Mouse (Mus musculus) C2C12 (cell line): ENCODE results near the gene Ccdc58. TPM values are rescaled to one million over a fixed set of nuclear protein-coding genes. Genes with fewer than 3 reads are reported as not detected.
"Not testable (repeated sequence)": the region's sequence is repeated elsewhere in the genome, so short reads cannot be mapped to it uniquely, and the experiment has no call there.

Source experiments
- H3K27me3 ChIP-seq: one replicate; pipeline ENCODE4 v1.6.1; 2011; ENCODE audit not compliant: control insufficient read depth, insufficient read depth, insufficient read length
- H3K36me3 ChIP-seq: one replicate; pipeline ENCODE4 v1.6.1; 2011; ENCODE audit not compliant: control insufficient read depth, insufficient read depth
- H3K4me3 ChIP-seq: one replicate; pipeline ENCODE4 v1.5.1; 2011; ENCODE audit warnings: mild to moderate bottlenecking, control low read depth; ENCODE audit not compliant: poor library complexity, insufficient read depth, severe bottlenecking
- H3K79me2 ChIP-seq: one replicate; pipeline ENCODE4 v1.6.1; 2011; ENCODE audit not compliant: control insufficient read depth, insufficient read depth
- H3K79me3 ChIP-seq: one replicate; pipeline ENCODE4 v1.6.1; 2011; ENCODE audit warnings: low read depth, control low read depth
- H3ac ChIP-seq: one replicate; pipeline ENCODE3; 2011; ENCODE audit warnings: low read depth; ENCODE audit not compliant: control insufficient read depth, insufficient read length
- CEBPB ChIP-seq: IDR thresholded peaks from one replicate; pipeline ENCODE4 v1.6.1; 2011; ENCODE audit warnings: low read depth, mild to moderate bottlenecking, control low read depth, moderate library complexity
- CTCF ChIP-seq: IDR thresholded peaks from one replicate; pipeline ENCODE4 v1.5.1; 2011; ENCODE audit not compliant: control insufficient read depth, insufficient read depth, insufficient read length
- FOSL1 ChIP-seq: IDR thresholded peaks from one replicate; pipeline ENCODE4 v1.8.0; 2011; ENCODE audit warnings: mild to moderate bottlenecking, low read length; ENCODE audit not compliant: poor library complexity, insufficient read depth, severe bottlenecking
- MAX ChIP-seq: IDR thresholded peaks from one replicate; pipeline ENCODE4 v1.6.1; 2011; ENCODE audit warnings: mild to moderate bottlenecking, control low read depth
- MYOD1 ChIP-seq: IDR thresholded peaks from one replicate; pipeline ENCODE4 v1.6.1; 2011; ENCODE audit warnings: low read depth; ENCODE audit not compliant: control insufficient read depth, insufficient read length
- MYOG ChIP-seq: IDR thresholded peaks from one replicate; pipeline ENCODE4 v1.6.1; 2011; ENCODE audit not compliant: control insufficient read depth, insufficient read length; ENCODE audit errors: extremely low read depth
- USF1 ChIP-seq: IDR thresholded peaks from one replicate; pipeline ENCODE4 v1.6.1; 2011; ENCODE audit warnings: low read depth, mild to moderate bottlenecking, control low read depth, moderate library complexity
- polyA plus RNA-seq: library from polyadenylated mRNA; unstranded; fragments of >200 nt; fragmentation: generic; extraction: Trizol; gene quantifications from one replicate; pipeline ENCODE4 v1.2.1, GENCODE M21; 2012; ENCODE audit warnings: missing spikeins

Gene Ccdc58
- polyA plus RNA-seq, 1 experiment = 52.8 TPM

DNA sequence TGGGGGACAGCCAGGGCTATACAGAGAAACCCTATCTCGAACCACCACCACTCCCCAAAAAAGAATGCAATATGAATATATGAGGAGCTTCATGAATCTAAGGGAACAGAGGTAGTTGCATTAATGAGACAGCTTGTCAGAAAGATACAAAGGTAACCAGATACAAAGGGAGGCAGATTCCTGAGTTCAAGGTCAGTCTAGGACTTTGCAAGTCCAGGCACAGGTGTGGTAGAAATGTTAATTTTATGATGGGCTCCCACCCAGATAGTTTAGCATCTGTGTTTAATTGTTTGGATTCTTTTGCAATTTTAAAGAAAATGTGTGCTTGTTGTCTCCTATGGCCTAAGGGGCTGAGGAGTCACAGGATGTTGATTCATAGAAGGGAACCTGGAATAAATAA lies 30.7 kb downstream of the Ccdc58 start:
- Histone ChIP-seq H3K4me3 (no peak overlapping the region), H3K36me3 (no peaks in the 10 kb centered on the region), H3K79me2 (no peaks in the 10 kb centered on the region), H3K79me3 (no peaks in the 10 kb centered on the region), H3K27me3 (no peaks in the 10 kb centered on the region), H3ac (no peak overlapping the region)
- TF ChIP-seq MAX (no peak), MYOD1 (no peak)

- H3K79me2 ChIP-seq, H3ac ChIP-seq, H3K36me3 ChIP-seq, H3K4me3 ChIP-seq, H3K27me3 ChIP-seq, H3K79me3 ChIP-seq: not testable (repeated sequence)
These were observed 40.0 kb downstream of the Ccdc58 start for GRCm38 (mm10) chr16:36111486-36111885.

GRCm38 (mm10) chr16:36115751-36116150 lies 44.3 kb downstream of the Ccdc58 start:
- H3ac ChIP-seq, H3K4me3 ChIP-seq, H3K79me2 ChIP-seq, H3K36me3 ChIP-seq, H3K79me3 ChIP-seq, H3K27me3 ChIP-seq: not testable (repeated sequence)

GRCm38 (mm10) chr16:36128092-36128491 lies 56.6 kb downstream of the Ccdc58 start:
- H3K79me2 ChIP-seq = no peaks in the 10 kb centered on the region
- no peaks in the 10 kb centered on the region for H3K36me3 ChIP-seq
- no peak overlapping the region for H3K4me3 ChIP-seq
- no peaks in the 10 kb centered on the region for H3K79me3 ChIP-seq
- no peak overlapping the region for H3ac ChIP-seq
- TF ChIP-seq FOSL1 (no peak), MYOD1 (no peak), MAX (no peak), MYOG (no peak)
- no peaks in the 10 kb centered on the region for H3K27me3 ChIP-seq

DNA sequence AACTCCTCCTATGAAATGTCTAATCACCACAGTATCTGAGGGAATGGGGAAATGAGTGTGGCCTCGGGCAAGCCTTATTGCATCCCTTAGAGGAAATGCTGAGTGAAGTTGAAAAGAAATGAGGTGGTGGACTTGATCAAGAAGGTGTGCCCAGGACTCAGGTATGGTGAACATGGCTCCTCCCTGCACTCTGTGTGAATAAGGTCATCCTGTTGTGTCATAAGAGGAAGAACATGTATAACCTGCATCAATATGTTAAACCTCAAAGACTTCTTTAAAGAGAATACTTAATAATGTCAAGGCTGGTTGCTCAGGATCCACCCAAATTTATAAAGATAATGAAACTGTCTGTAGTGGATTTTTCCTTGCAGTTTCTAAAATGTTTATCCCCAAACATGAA lies 59.7 kb downstream of the Ccdc58 start, which contains the start of gene Csta1:
TSS of gene Csta1 (minus strand) at position 101 of the 400 bp plus-strand sequence.
- H3K4me3 ChIP-seq = no peak within 1 kb of the TSS
- no peaks in the 10 kb centered on the region for H3K36me3 ChIP-seq
- H3K27me3 ChIP-seq = no peaks in the 10 kb centered on the region
- H3K79me3 ChIP-seq = no peaks in the 10 kb centered on the region
- no peaks in the 10 kb centered on the region for H3K79me2 ChIP-seq
- TF ChIP-seq MAX (no peak), MYOG (no peak), FOSL1 (no peak), CTCF (no peak), MYOD1 (no peak), USF1 (no peak), CEBPB (no peak)
- no peak within 1 kb of the TSS for H3ac ChIP-seq

DNA sequence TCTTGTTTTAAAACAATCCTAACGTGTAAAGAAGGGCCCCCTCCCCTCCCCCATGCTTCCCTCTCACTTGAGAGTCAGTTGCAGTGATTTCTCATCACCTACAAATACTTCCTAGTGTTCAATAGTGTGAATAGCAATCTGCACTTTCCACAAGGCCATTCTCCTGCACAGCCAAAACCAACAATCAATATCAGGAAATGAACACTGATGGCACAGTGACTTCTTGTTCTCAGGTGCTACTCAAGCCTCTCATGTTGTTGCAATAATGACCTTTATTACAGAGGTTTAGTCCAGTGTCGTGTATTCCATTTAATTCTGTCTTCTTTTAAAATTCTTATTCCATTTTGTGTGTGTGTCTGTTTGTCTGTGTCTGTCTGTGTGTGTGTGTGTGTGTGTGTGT lies 66.7 kb downstream of the Ccdc58 start:
- Histone ChIP-seq H3K27me3 (no peaks in the 10 kb centered on the region), H3K4me3 (no peak overlapping the region), H3K79me2 (no peaks in the 10 kb centered on the region), H3K79me3 (no peaks in the 10 kb centered on the region), H3ac (no peak overlapping the region), H3K36me3 (no peaks in the 10 kb centered on the region)
- TF ChIP-seq CEBPB (no peak), FOSL1 (no peak), CTCF (no peak), MAX (no peak), MYOD1 (no peak), USF1 (no peak), MYOG (no peak)

Other genes starting within 250 kb of the Ccdc58 start
- 0.02 TPM for gene Parp14, start 200.1 kb upstream of the Ccdc58 start, polyA plus RNA-seq
- gene Parp9, start 133.2 kb upstream of the Ccdc58 start, polyA plus RNA-seq = 0.66 TPM
- gene Dtx3l, start 132.5 kb upstream of the Ccdc58 start, polyA plus RNA-seq = 0.41 TPM
- 8.3 TPM for gene Kpna1, start 92.9 kb upstream of the Ccdc58 start, polyA plus RNA-seq
- gene Wdr5b, start 30.5 kb upstream of the Ccdc58 start, polyA plus RNA-seq = 1.6 TPM
- 178 TPM for gene Fam162a, start 91 bp upstream of the Ccdc58 start, polyA plus RNA-seq
- gene Csta1, start 59.6 kb downstream of the Ccdc58 start, polyA plus RNA-seq = not detected
- gene Stfa2l1, start 85.1 kb downstream of the Ccdc58 start, polyA plus RNA-seq = not detected
- not detected for gene Gm5483, start 112.5 kb downstream of the Ccdc58 start, polyA plus RNA-seq
- gene Gm5416, start 138.7 kb downstream of the Ccdc58 start, polyA plus RNA-seq = not detected
- 0.20 TPM for gene 2010005H15Rik, start 149.8 kb downstream of the Ccdc58 start, polyA plus RNA-seq
- gene Stfa1, start 205.3 kb downstream of the Ccdc58 start, polyA plus RNA-seq = not detected